Mouse (Mus musculus): Measurements from ENCODE around the gene Klc2. TPM values are rescaled to one million over a fixed set of nuclear protein-coding genes. Genes with fewer than 3 reads are reported as not detected.

Gene Klc2
- total RNA-seq, 2 experiments from 2014 or later = 220 to 226 TPM

DNA sequence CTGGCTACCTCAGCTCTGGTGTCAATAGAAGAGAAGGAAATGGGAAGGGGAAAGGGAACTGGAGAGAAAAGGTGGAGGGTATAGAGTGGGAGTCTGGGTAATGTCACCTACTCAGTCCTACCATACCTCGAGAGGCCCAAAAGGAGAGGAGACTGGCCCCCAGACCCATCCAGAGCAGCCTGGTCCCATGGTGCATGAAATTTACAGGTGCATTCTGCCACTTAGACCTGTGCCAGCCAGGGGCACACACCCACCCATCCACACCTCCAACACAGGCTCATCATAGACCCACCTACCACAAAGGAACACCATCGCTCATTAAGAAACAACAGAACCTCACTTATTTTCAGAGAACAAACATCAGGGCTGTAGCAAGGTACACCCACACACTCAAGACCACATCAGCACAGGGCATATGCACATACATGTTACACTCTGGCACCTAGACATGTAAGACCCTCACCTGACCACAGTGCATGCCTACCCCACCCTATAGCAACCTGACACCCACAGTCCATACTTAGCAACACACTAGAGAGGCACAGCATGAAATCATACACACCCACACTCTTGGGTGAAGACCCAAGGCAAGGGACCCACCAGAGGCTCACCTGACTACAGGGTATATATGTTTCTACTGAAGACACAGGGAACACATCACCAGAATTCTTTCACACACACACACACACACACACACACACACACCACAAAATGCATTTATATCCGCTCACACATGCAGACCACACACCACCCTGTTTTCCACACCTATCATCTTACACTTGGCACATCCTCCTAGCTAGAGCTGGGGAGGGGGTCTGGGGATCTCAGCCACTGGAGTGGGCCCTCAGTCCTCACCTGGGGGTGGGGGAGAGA lies 34.2 kb downstream of the Klc2 start:
- peak in 1 of 2 experiments; percentile 68 for DNase-seq (ENCODE audit: low spot score in 2 of 2)
- intact Hi-C loops (cut with DNase I) = no loop called here

DNA sequence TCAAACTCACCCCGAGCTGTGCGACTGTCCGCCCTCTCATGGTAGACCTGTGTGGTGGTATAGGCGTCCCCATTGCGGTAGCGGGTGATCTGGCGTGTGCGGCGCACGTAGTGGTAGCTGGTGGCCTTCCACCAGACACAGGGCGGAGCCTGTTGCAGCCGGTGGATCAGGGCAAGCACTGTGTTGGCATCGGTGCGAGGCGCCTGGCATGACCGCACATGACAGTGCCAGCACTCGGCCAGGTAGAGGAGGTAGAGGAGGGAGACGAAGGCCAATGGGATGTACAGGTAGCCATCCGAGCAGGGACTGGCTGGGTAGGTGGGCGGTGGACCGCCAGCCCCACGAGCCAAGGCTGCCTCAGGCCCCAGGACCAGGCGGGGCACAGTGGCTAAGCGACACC lies 35.8 kb downstream of the Klc2 start:
- intact Hi-C loops (cut with DNase I) = no loop called here
- no peak for DNase-seq (ENCODE audit: low spot score in 2 of 2)

DNA sequence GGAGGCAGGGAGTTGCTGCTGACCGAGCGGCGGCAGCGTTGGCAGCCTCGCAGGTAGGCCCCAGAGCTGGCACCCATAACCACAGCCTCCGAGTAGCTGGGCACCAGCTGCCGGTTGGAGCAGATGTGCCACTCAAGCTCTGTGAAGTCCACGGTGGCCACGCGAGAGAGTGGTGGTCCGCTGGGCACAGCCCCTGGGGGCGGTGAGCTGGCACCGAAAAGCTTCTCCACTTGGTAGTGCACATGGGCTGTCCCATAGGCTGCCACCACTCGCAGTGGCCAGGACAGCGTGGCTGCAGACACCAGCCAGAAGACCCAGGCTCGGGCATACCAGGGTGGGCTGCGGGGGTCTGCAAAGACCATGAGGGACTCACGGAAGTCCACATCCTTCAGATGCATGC lies 36.4 kb downstream of the Klc2 start:
- DNase-seq (ENCODE audit: low spot score in 2 of 2) = no peak
- intact Hi-C loops (cut with DNase I) = no loop called here

DNA sequence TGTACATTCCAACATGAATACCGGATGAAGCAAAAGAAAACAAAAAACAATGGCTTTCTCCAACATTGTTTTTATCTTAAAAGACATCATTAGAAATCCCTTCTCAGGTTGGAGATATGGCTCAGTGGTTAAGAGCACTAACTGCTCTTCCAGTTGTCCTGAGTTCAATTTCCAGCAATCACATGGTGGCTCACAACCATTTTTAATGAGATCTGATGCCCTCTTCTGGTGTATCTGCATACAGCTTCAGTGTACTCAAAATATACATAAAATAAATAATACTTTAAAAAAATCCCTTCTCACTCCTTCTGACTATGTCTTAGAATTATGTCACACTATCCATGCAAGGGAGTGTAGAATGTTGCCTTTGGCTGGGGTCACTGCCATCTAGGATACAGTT lies 39.1 kb downstream of the Klc2 start:
- no peak for DNase-seq (ENCODE audit: low spot score in 2 of 2)
- intact Hi-C loops (cut with DNase I) = no loop called here

DNA sequence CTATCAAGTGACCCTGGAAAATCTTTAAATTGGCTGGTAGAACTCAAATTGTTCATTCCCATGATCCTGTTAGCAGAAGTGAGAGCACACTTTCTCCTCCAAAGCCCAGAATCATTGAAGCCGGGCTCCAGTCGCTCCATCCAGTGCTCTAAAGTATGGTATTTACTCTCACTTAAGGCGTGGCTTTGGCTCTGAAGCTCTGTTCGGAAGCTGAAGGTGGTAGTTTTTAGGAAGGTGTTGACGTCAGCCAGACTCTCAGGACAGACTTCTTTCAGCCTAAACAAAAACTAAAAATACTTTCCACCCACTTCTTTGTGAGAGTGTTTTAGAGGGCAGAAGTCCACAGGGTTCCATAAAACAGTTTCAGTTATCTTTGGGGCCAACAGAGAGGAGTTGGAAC lies 44.8 kb downstream of the Klc2 start:
- no peak for DNase-seq (ENCODE audit: low spot score in 2 of 2)

DNA sequence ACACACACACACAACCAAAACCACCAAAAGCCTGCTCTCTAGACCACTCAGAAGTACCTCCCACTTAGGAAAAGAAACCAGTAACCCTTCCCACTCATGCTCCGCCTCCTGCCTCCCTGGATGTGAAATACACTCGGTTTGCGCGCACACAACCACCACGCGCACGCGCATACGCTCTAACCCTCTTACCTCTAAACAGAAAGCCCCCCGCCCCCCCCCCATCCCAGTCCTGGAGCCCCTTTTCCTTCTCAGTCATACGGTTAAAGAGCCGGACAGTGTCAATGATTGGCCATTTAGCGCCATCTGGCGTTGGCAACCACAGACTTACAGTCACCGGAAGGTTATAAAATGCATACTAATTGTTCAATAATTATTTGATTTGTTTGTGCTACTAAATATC lies 45.3 kb downstream of the Klc2 start:
- intact Hi-C loops (cut with DNase I) = loop anchor here (2.0 kb wide), 1 partner anchor 16 kb away; no protein-coding TSS in a partner anchor
- DNase-seq (ENCODE audit: low spot score in 2 of 2) = no peak

More for the DNA sequence above, 44.8 kb downstream of the Klc2 start:
- intact Hi-C loops (cut with DNase I) = loop anchor here (2.0 kb wide), 1 partner anchor 17 kb away; no protein-coding TSS in a partner anchor

DNA sequence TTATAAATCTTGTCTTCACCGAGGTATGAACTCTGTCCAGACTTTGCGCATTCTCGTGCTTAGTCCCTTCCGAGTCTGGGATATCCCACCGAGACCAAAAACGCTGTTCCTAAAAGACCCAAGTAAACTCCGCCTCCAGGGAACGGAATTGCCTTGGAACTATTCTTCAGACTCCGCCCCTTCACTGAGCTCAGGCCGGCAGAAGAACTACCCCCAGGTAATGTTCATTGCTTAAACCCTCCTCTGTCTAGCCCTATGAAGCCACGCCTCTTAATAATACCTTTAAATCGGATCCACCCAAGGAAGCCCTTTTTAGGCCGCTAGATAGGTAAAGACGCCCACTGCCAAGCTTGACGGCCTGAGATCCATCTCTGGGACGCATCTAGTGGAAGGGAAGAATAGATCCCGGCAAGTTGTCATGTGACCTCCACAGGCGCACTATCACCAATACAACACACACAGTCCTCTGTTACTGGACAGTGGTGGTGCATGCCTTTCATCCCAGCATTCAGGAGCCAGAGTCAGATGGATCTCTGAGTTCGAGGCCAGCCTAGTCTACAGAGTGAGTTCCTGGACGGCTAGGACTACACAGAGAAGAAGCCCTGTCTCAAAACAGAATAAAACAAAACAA lies 45.9 kb downstream of the Klc2 start:
- intact Hi-C loops (cut with DNase I) = loop anchor here (2.0 kb wide), 1 partner anchor 16 kb away; no protein-coding TSS in a partner anchor
- DNase-seq (ENCODE audit: low spot score in 2 of 2) = no peak

DNA sequence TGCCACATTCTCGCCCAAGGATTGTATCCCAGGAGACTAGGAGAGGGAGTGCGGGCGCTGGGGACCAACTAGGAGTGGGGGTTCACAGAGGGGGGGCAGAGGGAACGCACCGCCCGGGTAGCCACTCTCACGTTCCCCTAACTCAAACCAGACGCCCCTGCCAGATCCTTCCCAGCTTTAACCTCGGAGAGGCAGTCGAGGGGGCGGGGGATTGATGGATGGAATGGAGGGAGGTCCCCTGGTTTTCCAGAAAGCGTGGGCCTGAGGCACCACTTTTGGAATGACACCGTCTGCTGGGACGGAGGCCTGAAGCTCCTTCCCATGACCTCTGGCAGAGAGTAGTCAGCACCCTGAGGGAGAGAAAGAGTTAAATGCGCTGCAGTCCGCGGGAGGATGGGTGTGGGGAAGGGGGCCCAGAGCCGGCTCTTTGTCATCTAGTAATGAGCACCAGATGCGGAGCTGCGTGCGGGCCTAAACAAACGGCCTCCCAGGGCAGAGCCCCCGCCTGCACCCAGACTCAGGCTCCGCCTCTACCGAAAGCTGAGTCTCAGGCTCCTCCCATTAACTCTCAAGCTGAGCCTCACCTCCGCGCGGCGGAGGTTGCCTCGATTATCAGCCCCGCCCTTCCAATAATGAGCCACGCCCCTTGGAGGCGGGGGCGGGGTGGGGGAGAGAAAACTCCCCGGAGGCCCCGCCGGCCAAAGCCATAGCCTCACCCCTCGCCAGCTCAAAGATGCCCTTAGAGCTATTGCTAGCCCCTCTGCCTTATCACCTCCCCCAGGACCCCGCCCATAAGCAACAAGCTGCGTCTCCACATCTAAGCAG lies 46.6 kb downstream of the Klc2 start:
- intact Hi-C loops (cut with DNase I) = loop anchor here (2.0 kb wide), 1 partner anchor 15 kb away; no protein-coding TSS in a partner anchor
- DNase-seq (ENCODE audit: low spot score in 2 of 2) = no peak

DNA sequence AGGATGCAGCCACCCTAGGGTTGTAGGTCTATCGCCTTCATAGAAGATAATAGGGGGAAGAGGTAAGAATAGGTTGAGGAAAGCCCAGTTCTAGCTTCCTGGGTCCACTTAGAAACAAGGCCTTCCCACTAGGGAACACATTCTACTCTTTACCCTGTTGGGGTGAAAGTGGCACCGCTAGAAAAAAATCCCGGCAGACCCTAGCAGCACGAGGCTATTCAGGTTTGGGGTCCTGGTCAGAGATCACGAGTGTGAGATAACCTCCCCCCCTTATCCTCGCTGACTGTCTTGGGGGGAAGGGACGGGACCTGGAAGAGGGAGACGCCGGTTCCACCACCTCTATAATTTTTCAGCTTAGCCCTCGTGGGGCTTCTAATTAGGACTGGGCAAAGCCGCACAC lies 47.3 kb downstream of the Klc2 start:
- intact Hi-C loops (cut with DNase I) = no loop called here
- no peak for DNase-seq (ENCODE audit: low spot score in 2 of 2)

DNA sequence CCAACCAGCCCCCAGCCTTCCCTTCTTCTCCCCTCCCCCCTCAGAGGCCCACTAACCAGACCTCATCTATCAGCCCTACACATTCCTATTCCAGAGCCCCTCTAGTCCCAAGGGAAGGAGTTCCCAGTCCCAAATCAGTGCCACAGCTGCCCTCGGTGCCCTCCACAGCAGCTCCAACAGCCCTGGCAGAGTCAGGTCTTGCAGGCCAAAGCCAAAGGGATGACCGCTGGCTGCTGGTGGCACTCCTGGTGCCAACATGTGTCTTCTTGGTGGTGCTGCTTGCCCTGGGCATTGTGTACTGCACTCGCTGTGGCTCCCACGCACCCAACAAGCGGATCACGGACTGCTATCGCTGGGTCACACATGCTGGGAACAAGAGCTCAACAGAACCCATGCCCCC lies 48.4 kb downstream of the Klc2 start:
- DNase-seq (ENCODE audit: low spot score in 2 of 2) = no peak
- intact Hi-C loops (cut with DNase I) = no loop called here

DNA sequence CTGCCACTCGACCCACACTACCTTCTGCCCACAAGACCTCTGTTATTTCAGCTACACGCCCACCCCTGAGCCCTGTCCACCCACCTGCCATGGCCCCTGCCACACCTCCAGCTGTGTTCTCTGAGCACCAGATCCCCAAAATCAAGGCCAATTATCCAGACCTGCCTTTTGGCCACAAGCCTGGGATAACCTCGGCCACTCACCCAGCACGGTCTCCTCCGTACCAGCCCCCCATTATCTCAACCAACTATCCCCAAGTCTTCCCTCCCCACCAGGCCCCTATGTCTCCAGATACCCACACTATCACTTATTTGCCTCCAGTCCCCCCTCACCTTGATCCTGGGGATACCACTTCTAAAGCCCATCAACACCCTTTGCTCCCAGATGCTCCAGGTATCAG lies 48.9 kb downstream of the Klc2 start:
- DNase-seq (ENCODE audit: low spot score in 2 of 2) = no peak
- intact Hi-C loops (cut with DNase I) = no loop called here

DNA sequence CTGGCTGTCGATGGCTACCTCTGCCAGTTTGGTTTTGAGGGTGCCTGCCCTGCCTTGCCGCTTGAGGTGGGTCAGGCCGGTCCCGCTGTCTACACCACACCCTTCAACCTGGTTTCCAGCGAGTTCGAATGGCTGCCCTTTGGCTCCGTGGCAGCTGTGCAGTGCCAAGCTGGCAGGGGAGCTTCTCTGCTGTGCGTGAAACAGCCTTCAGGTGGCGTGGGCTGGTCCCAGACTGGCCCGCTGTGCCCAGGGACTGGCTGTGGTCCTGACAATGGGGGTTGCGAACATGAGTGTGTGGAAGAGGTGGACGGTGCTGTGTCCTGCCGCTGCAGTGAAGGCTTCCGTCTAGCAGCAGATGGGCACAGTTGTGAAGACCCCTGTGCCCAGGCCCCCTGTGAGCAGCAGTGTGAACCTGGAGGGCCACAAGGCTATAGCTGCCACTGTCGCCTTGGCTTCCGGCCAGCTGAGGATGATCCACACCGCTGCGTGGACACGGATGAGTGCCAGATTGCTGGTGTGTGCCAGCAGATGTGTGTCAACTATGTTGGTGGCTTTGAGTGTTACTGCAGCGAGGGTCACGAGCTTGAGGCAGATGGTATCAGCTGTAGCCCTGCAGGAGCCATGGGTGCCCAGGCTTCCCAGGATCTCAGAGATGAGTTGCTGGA lies 49.7 kb downstream of the Klc2 start:
- intact Hi-C loops (cut with DNase I) = no loop called here
- no peak for DNase-seq (ENCODE audit: low spot score in 2 of 2)

DNA sequence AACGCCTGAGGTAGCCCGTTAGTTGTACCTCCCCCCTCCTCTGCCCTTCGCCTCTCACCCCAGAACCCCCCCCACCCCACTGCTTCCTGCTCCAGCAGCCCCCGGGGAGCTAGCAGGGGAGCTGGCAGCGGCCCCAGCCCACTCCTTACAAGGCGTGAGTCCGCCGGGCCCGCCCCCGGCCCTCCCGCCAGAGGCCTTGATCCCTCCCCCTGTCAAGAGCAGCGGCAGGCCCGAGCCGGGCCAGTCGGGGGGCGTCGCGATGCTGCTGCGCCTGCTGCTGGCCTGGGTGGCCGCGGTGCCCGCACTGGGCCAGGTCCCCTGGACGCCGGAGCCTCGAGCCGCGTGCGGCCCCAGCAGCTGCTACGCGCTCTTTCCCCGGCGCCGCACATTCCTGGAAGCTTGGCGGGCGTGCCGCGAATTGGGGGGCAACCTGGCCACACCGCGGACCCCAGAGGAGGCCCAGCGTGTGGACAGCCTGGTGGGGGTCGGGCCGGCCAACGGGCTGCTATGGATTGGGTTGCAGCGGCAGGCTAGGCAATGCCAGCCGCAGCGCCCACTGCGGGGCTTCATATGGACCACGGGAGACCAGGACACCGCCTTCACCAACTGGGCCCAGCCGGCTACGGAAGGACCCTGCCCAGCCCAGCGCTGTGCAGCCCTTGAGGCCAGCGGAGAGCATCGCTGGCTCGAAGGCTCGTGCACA lies 50.3 kb downstream of the Klc2 start, which contains the start of gene Cd248:
Cd248 (plus strand) TSS at position 212 of the 703 bp plus-strand sequence.
- no peak for DNase-seq (ENCODE audit: low spot score in 2 of 2)
- intact Hi-C loops (cut with DNase I) = no loop called here

DNA sequence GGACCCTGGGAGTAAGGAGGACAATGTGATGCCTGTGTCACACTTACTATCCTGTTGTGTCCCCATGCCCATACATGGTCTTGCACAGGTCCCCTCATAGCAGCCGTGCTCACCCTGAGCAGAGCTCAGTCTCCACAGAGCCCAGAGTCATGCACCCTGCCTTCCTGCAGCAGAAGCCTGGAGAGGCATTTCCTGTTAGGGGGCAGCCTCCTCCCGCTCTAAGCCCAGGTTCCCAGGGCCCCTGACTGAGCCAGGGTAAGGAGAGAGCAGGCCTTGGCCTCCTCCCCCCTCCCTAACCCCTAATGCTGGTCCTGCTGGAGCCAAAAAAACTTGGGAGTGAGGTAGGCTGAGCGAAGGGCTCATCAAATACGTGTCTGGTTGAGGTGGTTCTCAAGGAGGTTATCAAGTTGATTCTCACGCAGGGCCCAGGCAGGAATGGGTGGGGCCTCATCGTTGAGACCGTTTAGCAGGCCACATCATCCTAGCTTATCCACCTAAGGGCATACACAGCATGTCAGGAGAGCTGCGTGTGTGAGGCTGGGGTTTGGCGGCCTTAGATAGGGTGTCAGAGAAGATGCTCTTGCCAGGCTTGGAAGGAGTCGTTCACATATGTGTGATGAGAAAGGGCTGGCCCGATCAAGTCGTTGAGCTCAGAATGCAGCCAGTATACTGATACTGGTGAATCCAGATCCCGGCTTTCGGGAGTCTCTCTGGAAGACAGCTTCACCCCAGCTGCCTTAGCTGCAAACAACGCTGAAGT lies 51.1 kb downstream of the Klc2 start:
- DNase-seq (ENCODE audit: low spot score in 2 of 2) = no peak
- intact Hi-C loops (cut with DNase I) = no loop called here

DNA sequence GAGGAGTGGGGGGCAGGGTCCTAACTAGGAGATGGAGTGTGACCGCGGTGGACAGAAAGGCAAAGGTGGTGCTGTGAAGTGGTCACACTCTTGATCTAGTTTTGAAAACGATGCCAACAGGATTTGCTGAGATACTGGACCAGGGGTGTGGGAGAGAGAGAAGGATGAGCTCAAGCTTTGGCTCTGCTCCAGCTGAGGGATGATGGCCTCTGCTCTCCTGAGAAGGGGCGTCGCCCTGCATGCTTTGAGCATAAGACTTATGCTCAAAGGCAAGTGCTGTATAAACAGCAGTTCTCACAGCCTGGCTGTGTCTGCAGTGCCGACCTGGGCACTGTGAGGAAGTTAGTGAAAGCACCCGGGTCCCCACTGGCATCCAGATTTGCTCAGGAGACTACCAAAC lies 53.3 kb downstream of the Klc2 start:
- DNase-seq (ENCODE audit: low spot score in 2 of 2) = no peak
- intact Hi-C loops (cut with DNase I) = no loop called here

DNA sequence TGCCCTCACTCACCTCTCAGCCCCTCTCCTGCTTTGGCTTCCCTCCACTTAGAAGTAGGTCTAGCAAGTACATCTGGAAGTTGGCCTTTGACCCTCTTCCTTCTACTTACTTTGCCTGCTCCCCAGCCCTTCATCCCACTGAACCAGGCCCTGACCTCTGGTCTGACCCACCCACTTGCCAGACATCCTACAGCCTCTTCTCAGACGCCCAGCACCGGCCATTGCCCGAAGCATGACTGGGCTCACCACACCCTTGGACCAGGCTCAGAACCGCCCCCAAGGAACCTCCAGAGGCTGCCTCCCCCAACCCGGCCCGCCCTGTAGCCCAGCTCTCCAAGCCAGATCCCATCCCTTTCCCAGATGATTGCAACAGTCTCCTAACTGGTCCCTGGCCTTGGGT lies 55.9 kb downstream of the Klc2 start:
- intact Hi-C loops (cut with DNase I) = no loop called here
- no peak for DNase-seq (ENCODE audit: low spot score in 2 of 2)

DNA sequence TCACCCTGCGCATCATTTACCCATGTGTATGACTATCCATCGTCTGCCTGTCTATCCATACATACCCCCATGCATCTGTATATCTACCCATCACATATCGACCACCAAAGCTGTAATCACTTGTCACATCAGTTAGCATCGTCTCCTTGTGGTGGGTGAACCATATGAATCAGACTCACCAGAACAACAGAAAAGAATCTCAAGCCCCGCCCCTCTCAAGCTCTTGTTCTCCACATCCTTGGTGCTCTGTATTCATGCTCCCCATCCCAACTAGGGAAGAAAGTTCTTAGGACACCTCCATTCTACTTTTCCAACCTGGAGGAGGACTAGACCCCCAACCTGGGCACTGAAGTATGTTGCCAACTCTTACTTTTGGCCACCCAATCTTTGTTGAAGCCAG lies 56.3 kb downstream of the Klc2 start:
- intact Hi-C loops (cut with DNase I) = no loop called here
- no peak for DNase-seq (ENCODE audit: low spot score in 2 of 2)
